29 mouse cellular contexts compared by ENCODE assay signal in the genomic region with DNA sequence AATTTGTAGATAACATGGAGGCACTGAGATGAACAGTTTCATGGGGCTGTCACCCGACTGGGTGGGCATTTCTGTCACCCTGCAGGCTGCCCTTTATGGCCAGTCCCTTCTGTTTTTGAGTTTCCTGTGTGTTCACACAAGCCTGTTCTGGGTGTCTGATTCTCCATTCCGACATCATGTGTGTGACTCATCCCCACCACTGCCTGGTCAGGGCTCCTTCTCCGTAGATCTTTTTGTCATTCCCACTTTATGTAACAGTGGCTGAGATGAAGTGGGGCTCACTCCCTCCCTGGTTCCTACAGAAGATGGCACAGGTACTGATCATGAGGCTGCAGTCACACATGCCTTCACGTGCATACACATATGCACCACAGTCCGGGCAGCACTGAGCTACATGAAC. TPM values are rescaled to one million over a fixed set of nuclear protein-coding genes. Genes with fewer than 3 reads are reported as not detected.
DNase-seq lines count a peak whose midpoint lies in the region; ATAC-seq and TF ChIP-seq lines count a peak whose summit lies in the region.
"Had no signal": no experiment of that assay in that cellular context is flagged by ENCODE, and none has a peak within 500 bp of the region (broad histone marks: within the 10 kb centered on the region; RNA-seq: fewer than 3 reads in every experiment).

No protein-coding gene starts in this region.

- DNase-seq in kidney, adult 8-10 months: no peak
- DNase-seq in 416B (ENCODE audit: low read depth): peak; percentile 51
- DNase-seq: adrenal gland, postnatal 10 days; adrenal gland, postnatal 36 days; cerebellum, adult 11 months; cerebellum, adult 2 months; cerebellum, adult 9-11 months; cerebellum, postnatal 25 days; forebrain, postnatal 0 days; gastrocnemius, postnatal 10 days; gastrocnemius, postnatal 36 days; heart, adult 2 months; heart, postnatal 14 days; heart, postnatal 4 days had no signal

- H3K4me1 ChIP-seq in kidney, embryonic 14.5 days (ENCODE audit: control insufficient read depth, insufficient read depth, low read length): peaks cover 10% of the 10 kb centered on the region; the same call in 1 of the 2 replicates
- peaks cover 27% of the 10 kb centered on the region for H3K4me1 ChIP-seq in megakaryocyte, embryonic 14.5 days
- H3K4me1 ChIP-seq in olfactory bulb, adult 2 months (ENCODE audit: control insufficient read depth, insufficient read depth, low read length): peaks cover 33% of the 10 kb centered on the region
- peaks cover 6% of the 10 kb centered on the region for H3K4me1 ChIP-seq in hindbrain, embryonic 13.5 days (replicated peaks)

- no peak for TF ChIP-seq CTCF in olfactory bulb, adult 2 months (IDR thresholded peaks at IDR 0.05; ENCODE audit: insufficient read depth, low read depth, low read length)

- 0 out of 2 replicates have a peak overlapping the region, but pooled peaks have one; percentile 20 for H3K9ac ChIP-seq in kidney, embryonic 14.5 days (ENCODE audit: low read depth, low read length)
- H3K9ac ChIP-seq in hindbrain, embryonic 13.5 days: no peak overlapping the region
- H3K9ac ChIP-seq: embryonic facial prominence, embryonic 12.5 days; embryonic facial prominence, embryonic 15.5 days; forebrain, postnatal 0 days; heart, embryonic 13.5 days; hindbrain, embryonic 15.5 days had no signal

- no peak overlapping the region for H3K27ac ChIP-seq in kidney, embryonic 14.5 days (ENCODE audit: low read depth, low read length)
- peak overlapping the region; percentile 76 for H3K27ac ChIP-seq in olfactory bulb, adult 2 months (ENCODE audit: insufficient read depth, low read depth, low read length)
- H3K27ac ChIP-seq in hindbrain, embryonic 13.5 days: no peak overlapping the region
- H3K27ac ChIP-seq: embryonic facial prominence, embryonic 12.5 days; embryonic facial prominence, embryonic 15.5 days; heart, adult 2 months; heart, embryonic 13.5 days; hindbrain, embryonic 15.5 days had no signal

- H3K36me3 ChIP-seq in kidney, embryonic 14.5 days (ENCODE audit: control insufficient read depth, insufficient read depth, low read length): no peaks in the 10 kb centered on the region
- H3K36me3 ChIP-seq in megakaryocyte, embryonic 14.5 days (replicated peaks; ENCODE audit: low read length): no peaks in the 10 kb centered on the region
- no peaks in the 10 kb centered on the region for H3K36me3 ChIP-seq in hindbrain, embryonic 13.5 days
- H3K36me3 ChIP-seq: embryonic facial prominence, embryonic 12.5 days; embryonic facial prominence, embryonic 15.5 days; heart, embryonic 10.5 days; heart, embryonic 13.5 days; hindbrain, embryonic 15.5 days had no signal

- peaks cover 23% of the 10 kb centered on the region for H3K27me3 ChIP-seq in kidney, embryonic 14.5 days (ENCODE audit: control insufficient read depth, insufficient read depth, low read length)
- peaks cover 86% of the 10 kb centered on the region for H3K27me3 ChIP-seq in megakaryocyte, embryonic 14.5 days (replicated peaks)
- peaks cover 64% of the 10 kb centered on the region for H3K27me3 ChIP-seq in hindbrain, embryonic 13.5 days

- ATAC-seq in kidney, embryonic 14.5 days (ENCODE audit: low FRiP score, low TSS enrichment): no peak
- ATAC-seq in megakaryocyte, adult 5-6 weeks (ENCODE audit: poor library complexity, severe bottlenecking): no peak
- ATAC-seq in hindbrain, embryonic 13.5 days (ENCODE audit: low FRiP score): no peak
- ATAC-seq: forebrain, embryonic 14.5 days; forebrain, postnatal 0 days; Patski had no signal

- H3K9me3 ChIP-seq in kidney, embryonic 14.5 days (ENCODE audit: control insufficient read depth, low read length): no peaks in the 10 kb centered on the region
- H3K9me3 ChIP-seq in megakaryocyte, embryonic 14.5 days: no peaks in the 10 kb centered on the region
- no peaks in the 10 kb centered on the region for H3K9me3 ChIP-seq in hindbrain, embryonic 13.5 days
- H3K9me3 ChIP-seq: embryonic facial prominence, embryonic 12.5 days; embryonic facial prominence, embryonic 15.5 days; heart, embryonic 10.5 days; heart, embryonic 13.5 days; hindbrain, embryonic 15.5 days had no signal

- no peak overlapping the region for H3K4me3 ChIP-seq in kidney, embryonic 14.5 days (ENCODE audit: low read length)
- H3K4me3 ChIP-seq in megakaryocyte, embryonic 14.5 days (replicated peaks): peak overlapping the region; percentile 29
- no peak overlapping the region for H3K4me3 ChIP-seq in olfactory bulb, adult 2 months (ENCODE audit: insufficient read depth, low read depth, low read length)
- no peak overlapping the region for H3K4me3 ChIP-seq in hindbrain, embryonic 13.5 days
- H3K4me3 ChIP-seq: embryonic facial prominence, embryonic 12.5 days; embryonic facial prominence, embryonic 15.5 days; heart, adult 2 months; heart, embryonic 10.5 days; heart, embryonic 13.5 days; hindbrain, embryonic 15.5 days had no signal

- no peak for TF ChIP-seq POLR2A in olfactory bulb, adult 2 months (IDR thresholded peaks at IDR 0.05; ENCODE audit: insufficient read depth, low read depth, low read length)

- H3K4me2 ChIP-seq in kidney, embryonic 14.5 days (replicated peaks; ENCODE audit: low read depth, low read length): no peak overlapping the region
- no peak overlapping the region for H3K4me2 ChIP-seq in hindbrain, embryonic 13.5 days
- H3K4me2 ChIP-seq: embryonic facial prominence, embryonic 12.5 days; embryonic facial prominence, embryonic 15.5 days; heart, embryonic 13.5 days; hindbrain, embryonic 15.5 days had no signal

- 76% methylated on average over 5 of the region's 5 CpGs for WGBS in kidney, embryonic 14.5 days
- 58% methylated on average over 5 of the region's 5 CpGs for WGBS in olfactory bulb, adult 2 months
- 82% methylated on average over 5 of the region's 5 CpGs for WGBS in hindbrain, embryonic 13.5 days

RNA-seq across cellular contexts. Expression of a gene that starts 5.5 kb away (rescaled TPM):
- 0.11 and 0.41 TPM in 2 replicates for polyA plus RNA-seq in kidney, embryonic 14.5 days (2014; fragmentation: Nextera tagmentation; extraction: Ambion mirVana)
- polyA plus RNA-seq in megakaryocyte, embryonic 14.5 days (2012; ENCODE audit: insufficient read depth, low replicate concordance): 0.43 TPM in 1 of 2 replicates, not detected in the other
- 0.11 TPM in 1 of 2 replicates, not detected in the other for total RNA-seq in megakaryocyte, adult 5-6 weeks (2015)
- total RNA-seq in megakaryocyte, adult 5-6 weeks (2017): 0.22 and 0.98 TPM in 2 replicates
- polyA plus RNA-seq in olfactory bulb, adult 2 months (2012; ENCODE audit: insufficient read depth, insufficient read length, low replicate concordance, missing spikeins): not detected in 2 replicates
- 0.53 and 0.87 TPM in 2 replicates for polyA plus RNA-seq in hindbrain, embryonic 13.5 days (2015; fragmentation: Nextera tagmentation; extraction: Ambion mirVana)
- total RNA-seq: granulocyte monocyte progenitor cell, adult 5-6 weeks had no signal
- polyA plus RNA-seq: forebrain, embryonic 11.5 days had no signal

RNA-seq across cellular contexts. Expression of a gene that starts 20.5 kb away (rescaled TPM):
- 1,702 and 2,075 TPM in 2 replicates for polyA plus RNA-seq in kidney, embryonic 14.5 days (2014; fragmentation: Nextera tagmentation; extraction: Ambion mirVana)
- polyA plus RNA-seq in megakaryocyte, embryonic 14.5 days (2012; ENCODE audit: insufficient read depth, low replicate concordance): 3,221 and 4,089 TPM in 2 replicates
- total RNA-seq in megakaryocyte, adult 5-6 weeks (2015): 726 and 746 TPM in 2 replicates
- 1,905 and 2,227 TPM in 2 replicates for total RNA-seq in megakaryocyte, adult 5-6 weeks (2017)
- polyA plus RNA-seq in olfactory bulb, adult 2 months (2012; ENCODE audit: insufficient read depth, insufficient read length, low replicate concordance, missing spikeins): 1,464 TPM in 1 of 2 replicates, not detected in the other
- polyA plus RNA-seq in hindbrain, embryonic 13.5 days (2015; fragmentation: Nextera tagmentation; extraction: Ambion mirVana): 766 and 789 TPM in 2 replicates

RNA-seq across cellular contexts. Expression of a gene that starts 35.4 kb away (rescaled TPM):
- polyA plus RNA-seq in kidney, embryonic 14.5 days (2014; fragmentation: Nextera tagmentation; extraction: Ambion mirVana): 8.3 and 8.7 TPM in 2 replicates
- polyA plus RNA-seq in megakaryocyte, embryonic 14.5 days (2012; ENCODE audit: insufficient read depth, low replicate concordance): not detected in 2 replicates
- not detected in 2 replicates for total RNA-seq in megakaryocyte, adult 5-6 weeks (2015)
- not detected in 2 replicates for total RNA-seq in megakaryocyte, adult 5-6 weeks (2017)
- not detected in 2 replicates for polyA plus RNA-seq in olfactory bulb, adult 2 months (2012; ENCODE audit: insufficient read depth, insufficient read length, low replicate concordance, missing spikeins)
- 1.5 and 2.2 TPM in 2 replicates for polyA plus RNA-seq in hindbrain, embryonic 13.5 days (2015; fragmentation: Nextera tagmentation; extraction: Ambion mirVana)
- total RNA-seq: common myeloid progenitor, adult 5-6 weeks; granulocyte monocyte progenitor cell, adult 5-6 weeks had no signal

RNA-seq across cellular contexts. Expression of a gene that starts 59.9 kb away (rescaled TPM):
- 45.9 and 51.2 TPM in 2 replicates for polyA plus RNA-seq in kidney, embryonic 14.5 days (2014; fragmentation: Nextera tagmentation; extraction: Ambion mirVana)
- polyA plus RNA-seq in megakaryocyte, embryonic 14.5 days (2012; ENCODE audit: insufficient read depth, low replicate concordance): 9.5 and 14.6 TPM in 2 replicates
- total RNA-seq in megakaryocyte, adult 5-6 weeks (2015): 39.2 and 40.0 TPM in 2 replicates
- 34.3 and 56.2 TPM in 2 replicates for total RNA-seq in megakaryocyte, adult 5-6 weeks (2017)
- polyA plus RNA-seq in olfactory bulb, adult 2 months (2012; ENCODE audit: insufficient read depth, insufficient read length, low replicate concordance, missing spikeins): 361 TPM in 1 of 2 replicates, not detected in the other
- 45.9 and 48.7 TPM in 2 replicates for polyA plus RNA-seq in hindbrain, embryonic 13.5 days (2015; fragmentation: Nextera tagmentation; extraction: Ambion mirVana)
